Mouse (Mus musculus): ENCODE measurements around the gene Rgs12. TPM values are rescaled to one million over a fixed set of nuclear protein-coding genes. Genes with fewer than 3 reads are reported as not detected.
A peak's percentile ranks its signal among the peaks of the same experiment; 100 is the strongest.

The Rgs12 gene
- polyA plus RNA-seq, 1 experiment from 2014 or later, result 30.0 TPM

GRCm38 (mm10) chr5:35042431-35043109, 93.3 kb downstream of the Rgs12 start:
- H3K4me3 ChIP-seq (ENCODE audit: low read length), result no peak overlapping the region
- no peak for ATAC-seq (replicated peaks; ENCODE audit: extremely low read depth, insufficient read depth, low FRiP score)

GRCm38 (mm10) chr5:35043110-35043451, 93.8 kb downstream of the Rgs12 start:
- Histone ChIP-seq H3K4me2 (ENCODE audit: low read depth, low read length) (no peak overlapping the region), H3K27me3 (ENCODE audit: control insufficient read depth, insufficient read depth, low read length) (no peaks in the 10 kb centered on the region), H3K4me3 (ENCODE audit: low read length) (no peak overlapping the region), H3K9ac (ENCODE audit: low read length) (no peak overlapping the region), H3K27ac (ENCODE audit: low read length) (no peak overlapping the region), H3K4me1 (ENCODE audit: control insufficient read depth, insufficient read depth, low read length) (no peaks in the 10 kb centered on the region), H3K9me3 (replicated peaks; ENCODE audit: control insufficient read depth, low read length) (no peaks in the 10 kb centered on the region), H3K36me3 (ENCODE audit: control insufficient read depth, insufficient read depth) (no peaks in the 10 kb centered on the region)
- ATAC-seq (replicated peaks; ENCODE audit: extremely low read depth, insufficient read depth, low FRiP score), result peak; percentile 82
- WGBS, result 15% methylated on average over 1 of the region's 1 CpGs

More at GRCm38 (mm10) chr5:35042431-35043109, 93.3 kb downstream of the Rgs12 start:
- WGBS, result 57% methylated on average over 10 of the region's 10 CpGs
- Histone ChIP-seq H3K27ac (ENCODE audit: low read length) (no peak overlapping the region), H3K4me2 (ENCODE audit: low read depth, low read length) (no peak overlapping the region), H3K4me1 (ENCODE audit: control insufficient read depth, insufficient read depth, low read length) (no peaks in the 10 kb centered on the region), H3K9ac (ENCODE audit: low read length) (no peak overlapping the region), H3K9me3 (replicated peaks; ENCODE audit: control insufficient read depth, low read length) (no peaks in the 10 kb centered on the region), H3K27me3 (ENCODE audit: control insufficient read depth, insufficient read depth, low read length) (no peaks in the 10 kb centered on the region), H3K36me3 (ENCODE audit: control insufficient read depth, insufficient read depth) (no peaks in the 10 kb centered on the region)

- Histone ChIP-seq H3K4me3 (ENCODE audit: low read length) (no peak overlapping the region), H3K36me3 (ENCODE audit: control insufficient read depth, insufficient read depth) (no peaks in the 10 kb centered on the region), H3K9me3 (replicated peaks; ENCODE audit: control insufficient read depth, low read length) (no peaks in the 10 kb centered on the region), H3K4me1 (ENCODE audit: control insufficient read depth, insufficient read depth, low read length) (peaks cover 3% of the 10 kb centered on the region; the same call in 1 of the 2 replicates), H3K27me3 (ENCODE audit: control insufficient read depth, insufficient read depth, low read length) (no peaks in the 10 kb centered on the region), H3K4me2 (ENCODE audit: low read depth, low read length) (no peak overlapping the region), H3K9ac (ENCODE audit: low read length) (no peak overlapping the region), H3K27ac (ENCODE audit: low read length) (no peak overlapping the region)
- 63% methylated on average over 5 of the region's 5 CpGs for WGBS
- ATAC-seq (replicated peaks; ENCODE audit: extremely low read depth, insufficient read depth, low FRiP score), result no peak
Measured at GRCm38 (mm10) chr5:35050541-35050940, 101.3 kb downstream of the Rgs12 start.

GRCm38 (mm10) chr5:35054628-35055027, 105.4 kb downstream of the Rgs12 start:
- H3K36me3 ChIP-seq (ENCODE audit: control insufficient read depth, insufficient read depth), result no peaks in the 10 kb centered on the region
- no peak overlapping the region for H3K4me3 ChIP-seq (ENCODE audit: low read length)
- no peaks in the 10 kb centered on the region for H3K9me3 ChIP-seq (replicated peaks; ENCODE audit: control insufficient read depth, low read length)
- no peak overlapping the region for H3K27ac ChIP-seq (ENCODE audit: low read length)
- no peak for ATAC-seq (replicated peaks; ENCODE audit: extremely low read depth, insufficient read depth, low FRiP score)
- H3K4me2 ChIP-seq (ENCODE audit: low read depth, low read length), result no peak overlapping the region
- H3K4me1 ChIP-seq (ENCODE audit: control insufficient read depth, insufficient read depth, low read length), result peaks cover 14% of the 10 kb centered on the region
- H3K27me3 ChIP-seq (ENCODE audit: control insufficient read depth, insufficient read depth, low read length), result peaks cover 3% of the 10 kb centered on the region; the same call in 1 of the 2 replicates
- H3K9ac ChIP-seq (ENCODE audit: low read length), result no peak overlapping the region
- WGBS, result 83% methylated on average over 3 of the region's 3 CpGs

- Histone ChIP-seq H3K4me2 (ENCODE audit: low read depth, low read length) (no peak overlapping the region), H3K4me1 (ENCODE audit: control insufficient read depth, insufficient read depth, low read length) (peaks cover 18% of the 10 kb centered on the region), H3K36me3 (ENCODE audit: control insufficient read depth, insufficient read depth) (no peaks in the 10 kb centered on the region), H3K27me3 (ENCODE audit: control insufficient read depth, insufficient read depth, low read length) (peaks cover 3% of the 10 kb centered on the region; the same call in 1 of the 2 replicates), H3K9me3 (replicated peaks; ENCODE audit: control insufficient read depth, low read length) (no peaks in the 10 kb centered on the region), H3K9ac (ENCODE audit: low read length) (no peak overlapping the region), H3K27ac (ENCODE audit: low read length) (no peak overlapping the region), H3K4me3 (ENCODE audit: low read length) (no peak overlapping the region)
- 54% methylated on average over 12 of the region's 12 CpGs for WGBS
- no peak for ATAC-seq (replicated peaks; ENCODE audit: extremely low read depth, insufficient read depth, low FRiP score)
Measured at GRCm38 (mm10) chr5:35055076-35055475, 105.8 kb downstream of the Rgs12 start.

- H3K9ac ChIP-seq (ENCODE audit: low read length), result peak within 1 kb of the TSS; percentile 82
- WGBS, result under 1% methylated on average over 61 of the region's 74 CpGs
- no peaks in the 10 kb centered on the region for H3K9me3 ChIP-seq (replicated peaks; ENCODE audit: control insufficient read depth, low read length)
- peaks cover 3% of the 10 kb centered on the region; the same call in 1 of the 2 replicates for H3K27me3 ChIP-seq (ENCODE audit: control insufficient read depth, insufficient read depth, low read length)
- peak within 1 kb of the TSS; percentile 61 for H3K4me3 ChIP-seq (ENCODE audit: low read length)
- H3K36me3 ChIP-seq (ENCODE audit: control insufficient read depth, insufficient read depth), result no peaks in the 10 kb centered on the region
- H3K4me1 ChIP-seq (ENCODE audit: control insufficient read depth, insufficient read depth, low read length), result peaks cover 28% of the 10 kb centered on the region
- H3K4me2 ChIP-seq (ENCODE audit: low read depth, low read length), result peak within 1 kb of the TSS; percentile 70
- H3K27ac ChIP-seq (ENCODE audit: low read length), result peak within 1 kb of the TSS; percentile 83
- peak; percentile 73 for ATAC-seq (replicated peaks; ENCODE audit: extremely low read depth, insufficient read depth, low FRiP score)
Measured at GRCm38 (mm10) chr5:35056604-35057432, 107.6 kb downstream of the Rgs12 start, which contains the start of gene Dok7. Gene Dok7, plus strand, starts transcription at chr5:35056766.

GRCm38 (mm10) chr5:35057582-35057981, 108.3 kb downstream of the Rgs12 start:
- 18% methylated on average over 4 of the region's 4 CpGs for WGBS
- no peak overlapping the region for H3K27ac ChIP-seq (ENCODE audit: low read length)
- peaks cover 3% of the 10 kb centered on the region; the same call in 1 of the 2 replicates for H3K27me3 ChIP-seq (ENCODE audit: control insufficient read depth, insufficient read depth, low read length)

DNA sequence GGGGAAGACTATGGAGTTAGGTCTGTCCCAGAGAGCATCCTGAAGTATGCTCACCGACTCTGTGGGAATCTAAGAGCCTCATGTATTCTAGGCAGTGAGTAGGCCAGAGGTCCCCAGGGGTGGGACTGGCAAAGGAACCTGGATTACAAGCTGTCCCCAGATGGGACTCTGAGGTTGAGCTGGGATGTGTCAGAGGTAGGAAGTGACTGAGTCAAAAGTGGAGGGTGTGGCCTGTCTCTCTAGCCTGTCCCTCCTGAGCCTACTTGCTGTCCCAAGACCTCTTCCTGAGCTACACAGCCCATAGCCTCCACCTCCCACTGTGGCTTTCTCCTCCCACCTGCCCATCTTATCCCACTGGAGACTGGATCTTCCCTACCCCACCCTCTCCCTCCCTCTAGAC, 109.0 kb downstream of the Rgs12 start:
- Histone ChIP-seq H3K4me3 (ENCODE audit: low read length) (peak overlapping the region; percentile 61), H3K27me3 (ENCODE audit: control insufficient read depth, insufficient read depth, low read length) (peaks cover 3% of the 10 kb centered on the region; the same call in 1 of the 2 replicates)
- no peak for ATAC-seq (replicated peaks; ENCODE audit: extremely low read depth, insufficient read depth, low FRiP score)

More at GRCm38 (mm10) chr5:35057582-35057981, 108.3 kb downstream of the Rgs12 start:
- Histone ChIP-seq H3K36me3 (ENCODE audit: control insufficient read depth, insufficient read depth) (no peaks in the 10 kb centered on the region), H3K9me3 (replicated peaks; ENCODE audit: control insufficient read depth, low read length) (no peaks in the 10 kb centered on the region), H3K9ac (ENCODE audit: low read length) (peak overlapping the region; percentile 82), H3K4me2 (ENCODE audit: low read depth, low read length) (peak overlapping the region; percentile 70), H3K4me1 (ENCODE audit: control insufficient read depth, insufficient read depth, low read length) (peaks cover 28% of the 10 kb centered on the region), H3K4me3 (ENCODE audit: low read length) (peak overlapping the region; percentile 61)
- ATAC-seq (replicated peaks; ENCODE audit: extremely low read depth, insufficient read depth, low FRiP score), result no peak

GRCm38 (mm10) chr5:35060098-35060497, 110.9 kb downstream of the Rgs12 start:
- WGBS, result 30% methylated on average over 3 of the region's 3 CpGs

More for the DNA sequence above, 109.0 kb downstream of the Rgs12 start:
- H3K9ac ChIP-seq (ENCODE audit: low read length), result peak overlapping the region; percentile 82
- no peaks in the 10 kb centered on the region for H3K9me3 ChIP-seq (replicated peaks; ENCODE audit: control insufficient read depth, low read length)
- H3K4me2 ChIP-seq (ENCODE audit: low read depth, low read length), result peak overlapping the region; percentile 70
- peaks cover 28% of the 10 kb centered on the region for H3K4me1 ChIP-seq (ENCODE audit: control insufficient read depth, insufficient read depth, low read length)
- no peaks in the 10 kb centered on the region for H3K36me3 ChIP-seq (ENCODE audit: control insufficient read depth, insufficient read depth)
- 58% methylated on average over 1 of the region's 1 CpGs for WGBS
- H3K27ac ChIP-seq (ENCODE audit: low read length), result no peak overlapping the region

More at GRCm38 (mm10) chr5:35060098-35060497, 110.9 kb downstream of the Rgs12 start:
- peak; percentile 43 for ATAC-seq (replicated peaks; ENCODE audit: extremely low read depth, insufficient read depth, low FRiP score)
- H3K27me3 ChIP-seq (ENCODE audit: control insufficient read depth, insufficient read depth, low read length), result peaks cover 3% of the 10 kb centered on the region; the same call in 1 of the 2 replicates
- no peak overlapping the region for H3K4me3 ChIP-seq (ENCODE audit: low read length)
- peak overlapping the region; percentile 77 for H3K27ac ChIP-seq (ENCODE audit: low read length)
- peak overlapping the region; percentile 42; the same call in 1 of the 2 replicates for H3K9ac ChIP-seq (ENCODE audit: low read length)
- H3K4me2 ChIP-seq (ENCODE audit: low read depth, low read length), result peak overlapping the region; percentile 16; the same call in 1 of the 2 replicates
- H3K4me1 ChIP-seq (ENCODE audit: control insufficient read depth, insufficient read depth, low read length), result peaks cover 28% of the 10 kb centered on the region
- H3K9me3 ChIP-seq (replicated peaks; ENCODE audit: control insufficient read depth, low read length), result no peaks in the 10 kb centered on the region
- no peaks in the 10 kb centered on the region for H3K36me3 ChIP-seq (ENCODE audit: control insufficient read depth, insufficient read depth)

Measured in heart, embryonic 16.5 days (tissue).